Mouse (Mus musculus) kidney, postnatal 10 days (tissue): Measurements from ENCODE around the gene Ppp4c.
A peak's percentile ranks its signal among the peaks of the same experiment; 100 is the strongest.

ENCODE experiments used
- DNase-seq: peaks from one replicate; pipeline ENCODE4 v3.0.0; 2021; ENCODE audit warnings: mixed read lengths

Gene Ppp4c

GRCm38 (mm10) chr7:126801057-126801422, 8.7 kb upstream of the Ppp4c start:
- no peak for DNase-seq

DNA sequence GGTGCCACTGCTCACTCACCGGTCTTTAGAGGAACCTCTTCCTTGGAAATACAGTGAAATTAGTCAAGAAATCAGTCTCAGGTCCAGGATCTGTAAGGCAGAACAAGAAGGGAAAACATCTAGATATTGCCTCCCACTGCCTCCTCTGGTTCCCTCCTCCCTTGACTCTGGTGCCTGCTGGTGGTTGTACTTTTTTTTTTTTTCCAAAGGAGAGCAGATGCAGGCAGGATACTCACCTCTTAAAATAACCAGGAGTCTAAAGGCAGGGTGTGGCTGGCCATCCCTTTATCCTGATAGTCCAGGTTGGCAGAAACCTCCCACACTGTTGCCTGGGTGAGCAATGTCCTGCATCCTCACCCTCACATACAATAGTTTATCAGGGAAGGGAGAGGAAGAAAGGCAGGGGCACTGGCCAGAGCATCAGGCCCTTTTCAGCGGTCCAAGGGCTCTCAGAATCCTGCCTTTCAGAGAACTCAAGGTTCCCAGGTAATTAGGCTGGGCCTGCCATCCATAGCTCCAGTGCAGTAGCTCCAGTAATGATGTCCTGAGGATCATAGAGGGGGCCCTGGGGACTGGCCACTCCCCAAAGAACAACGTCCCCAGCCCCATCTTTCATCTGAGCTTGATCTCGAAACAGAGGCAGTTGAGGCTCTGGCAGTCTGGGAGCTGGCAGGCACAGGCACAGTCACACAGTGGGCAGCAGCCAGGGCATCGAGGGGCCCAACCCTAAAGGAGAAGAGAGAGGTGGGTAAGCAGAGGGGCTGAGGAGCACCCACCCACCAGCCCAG, 8.2 kb upstream of the Ppp4c start:
- DNase-seq = peak; percentile 16

- DNase-seq = no peak
Measured at GRCm38 (mm10) chr7:126799468-126800268, 7.4 kb upstream of the Ppp4c start.

DNA sequence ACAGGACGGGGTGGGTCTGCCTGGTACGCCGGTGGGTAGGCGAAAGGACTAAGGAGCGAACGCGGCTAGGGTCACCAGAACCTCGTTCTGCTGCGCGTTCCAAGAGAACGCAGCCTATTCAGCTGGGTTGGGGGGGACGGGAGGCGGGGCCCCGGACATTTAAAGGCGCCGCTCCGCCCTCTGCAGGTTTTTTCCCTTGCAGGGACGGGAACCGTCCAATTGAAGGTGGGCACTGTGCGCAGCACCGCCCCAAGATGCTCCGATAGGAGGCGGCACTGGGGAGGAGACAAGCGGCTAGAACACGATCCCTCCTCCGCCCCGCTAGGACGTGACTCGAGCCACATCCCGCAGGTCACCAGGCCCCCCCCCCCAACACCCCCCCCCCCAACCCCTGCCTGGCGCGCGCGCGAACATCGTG, 6.8 kb upstream of the Ppp4c start:
- DNase-seq = peak; percentile 98

DNA sequence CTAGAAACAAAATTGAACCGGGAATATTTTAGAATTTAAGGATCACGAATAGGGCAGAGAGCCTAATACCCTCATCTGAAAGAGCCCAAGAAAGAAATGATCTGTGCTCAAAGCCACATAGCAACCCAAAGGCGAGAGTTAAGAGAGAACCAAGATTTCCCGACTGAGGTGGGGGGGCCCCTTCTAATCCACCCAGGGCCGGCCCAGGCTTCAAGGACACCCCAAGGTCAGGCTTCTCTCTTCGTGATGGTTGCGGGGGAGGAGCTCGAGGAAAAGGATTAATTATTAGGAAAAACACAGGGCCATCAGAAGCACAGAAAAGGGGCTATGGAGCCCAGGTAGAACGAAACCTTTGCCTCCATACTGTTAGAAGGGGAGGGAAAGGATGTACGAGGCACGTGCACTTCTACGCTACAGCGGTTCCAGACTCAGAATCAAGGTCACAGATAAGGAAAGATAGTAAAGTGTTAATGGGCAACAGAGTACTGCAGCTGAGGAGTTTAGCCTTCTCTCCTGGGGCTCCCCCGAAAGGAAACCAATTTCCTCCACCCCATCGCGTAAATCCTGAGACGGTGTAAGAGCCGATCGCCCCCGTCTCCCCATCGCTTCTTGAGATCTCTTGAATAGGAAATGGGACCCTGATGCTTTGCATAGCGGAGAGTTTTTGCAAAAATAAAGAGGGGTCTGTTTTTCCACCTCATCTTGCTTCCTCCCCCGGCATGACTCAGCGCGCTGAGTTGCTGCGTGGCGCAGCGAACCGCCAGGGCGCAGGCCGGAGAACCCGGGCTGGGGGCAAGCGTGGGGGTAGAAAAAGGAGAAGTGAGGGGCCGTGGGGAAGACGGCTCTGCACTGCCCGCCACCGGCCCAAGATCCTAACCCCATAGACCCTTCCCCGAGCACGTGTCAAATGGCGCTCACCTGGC, 6.1 kb upstream of the Ppp4c start:
- DNase-seq = peak; percentile 64

DNA sequence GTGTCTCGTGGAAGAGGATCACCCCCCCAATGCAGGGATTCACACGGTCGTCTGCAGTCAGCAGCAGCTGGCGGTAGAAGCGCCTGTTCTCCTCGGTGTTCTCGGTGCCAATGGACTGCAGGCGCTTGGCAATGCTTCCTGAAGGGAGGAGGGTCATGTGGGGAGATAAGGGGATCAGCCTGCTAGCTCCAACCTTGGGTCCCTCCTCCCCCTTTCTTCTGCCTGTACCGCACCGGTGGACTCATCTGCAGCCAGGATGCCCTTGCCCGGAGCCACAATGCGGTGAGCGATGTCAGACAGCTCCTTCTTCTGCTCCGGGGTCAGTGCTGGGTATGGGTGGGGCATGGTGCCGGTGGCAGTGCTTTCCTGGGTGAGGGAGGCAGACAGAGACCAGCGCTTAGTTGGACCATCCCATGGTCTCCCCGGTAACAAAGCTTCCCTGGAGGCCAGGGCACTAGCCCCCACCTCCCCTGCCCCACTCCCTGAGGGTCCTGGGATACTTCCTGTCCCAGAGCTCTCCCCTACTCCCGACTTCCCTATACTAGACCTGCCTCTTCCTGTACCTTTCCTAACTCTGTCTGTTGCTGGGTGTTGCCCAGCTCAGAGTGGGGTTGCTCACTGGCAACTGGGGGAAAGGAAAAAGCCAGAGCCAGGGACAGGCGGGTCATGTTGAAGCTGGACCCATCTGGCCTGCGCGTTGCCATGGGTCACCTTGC, 5.3 kb upstream of the Ppp4c start, which contains the start of gene Fam57b:
Fam57b (plus strand) TSS at position 258 of the 716 bp plus-strand sequence.
- peak; percentile 41 for DNase-seq

- peak; percentile 52 for DNase-seq
Measured at GRCm38 (mm10) chr7:126796350-126796932, 4.1 kb upstream of the Ppp4c start.

GRCm38 (mm10) chr7:126795387-126796317, 3.4 kb upstream of the Ppp4c start:
- DNase-seq = no peak

GRCm38 (mm10) chr7:126794271-126794605, 1.9 kb upstream of the Ppp4c start:
- DNase-seq = no peak

DNA sequence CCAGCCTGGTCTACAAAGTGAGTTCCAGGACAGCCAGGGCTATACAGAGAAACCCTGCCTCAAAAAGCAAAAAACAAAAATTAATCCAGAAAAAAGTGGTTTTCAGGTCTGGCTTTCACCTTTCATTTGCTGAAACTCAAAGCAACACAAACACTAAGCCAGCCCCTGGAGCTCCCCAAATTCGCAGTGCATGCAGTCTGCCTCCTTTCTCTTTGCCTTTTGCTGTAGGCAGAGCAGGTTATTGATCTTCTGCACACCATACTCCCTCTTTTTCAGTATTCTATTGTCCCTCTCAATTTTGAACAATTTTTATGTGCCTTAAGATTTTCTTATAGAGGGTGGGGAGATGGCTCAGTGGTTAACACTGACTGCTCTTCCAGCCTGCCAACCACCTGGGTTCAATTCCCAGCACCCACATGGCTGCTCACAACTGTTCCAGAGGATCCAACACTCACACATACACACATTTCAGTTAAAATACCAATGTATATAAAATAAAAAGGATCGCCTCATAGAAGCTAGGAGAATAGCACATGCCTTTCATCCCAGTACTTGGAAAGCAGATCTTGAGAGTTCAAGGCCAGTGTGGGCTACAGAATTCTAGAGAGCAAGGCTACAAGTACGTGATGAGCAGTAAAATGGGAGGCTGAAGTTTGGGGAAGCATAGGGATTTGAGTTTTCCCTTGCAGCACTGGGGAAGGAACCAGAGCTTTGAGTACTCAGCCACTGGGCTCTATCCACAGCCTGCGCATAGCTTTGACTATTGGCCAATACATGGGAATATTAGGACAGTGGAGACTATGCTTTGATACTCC, 1.4 kb upstream of the Ppp4c start:
- no peak for DNase-seq

- no peak for DNase-seq
Measured at GRCm38 (mm10) chr7:126792721-126793443, 586 bp upstream of the Ppp4c start.

- DNase-seq = no peak
Measured at GRCm38 (mm10) chr7:126789141-126789540, 3.2 kb downstream of the Ppp4c start.

- DNase-seq = no peak
Measured at GRCm38 (mm10) chr7:126786142-126786541, 6.2 kb downstream of the Ppp4c start.

- no peak for DNase-seq
Measured at GRCm38 (mm10) chr7:126785056-126785455, 7.2 kb downstream of the Ppp4c start.

DNA sequence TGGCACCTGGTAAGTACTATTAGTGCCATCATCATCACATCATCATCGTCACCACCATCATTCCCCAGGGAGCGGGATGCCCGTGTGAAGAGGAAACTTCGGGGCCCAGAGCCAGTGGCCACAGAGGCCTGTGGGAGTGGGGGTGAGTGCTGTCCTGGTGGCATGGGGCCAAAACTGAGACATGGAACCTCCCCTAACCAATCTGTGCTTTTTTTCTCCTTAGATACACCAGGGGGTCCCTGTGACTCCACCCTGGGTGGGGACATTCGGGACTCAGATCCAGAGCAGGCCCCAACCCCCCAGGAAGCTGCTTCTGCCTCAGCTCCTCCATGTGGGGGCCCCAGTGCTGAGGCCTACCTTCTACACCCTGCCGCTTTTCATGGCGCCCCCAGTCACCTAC, 7.8 kb downstream of the Ppp4c start:
- DNase-seq = no peak

DNA sequence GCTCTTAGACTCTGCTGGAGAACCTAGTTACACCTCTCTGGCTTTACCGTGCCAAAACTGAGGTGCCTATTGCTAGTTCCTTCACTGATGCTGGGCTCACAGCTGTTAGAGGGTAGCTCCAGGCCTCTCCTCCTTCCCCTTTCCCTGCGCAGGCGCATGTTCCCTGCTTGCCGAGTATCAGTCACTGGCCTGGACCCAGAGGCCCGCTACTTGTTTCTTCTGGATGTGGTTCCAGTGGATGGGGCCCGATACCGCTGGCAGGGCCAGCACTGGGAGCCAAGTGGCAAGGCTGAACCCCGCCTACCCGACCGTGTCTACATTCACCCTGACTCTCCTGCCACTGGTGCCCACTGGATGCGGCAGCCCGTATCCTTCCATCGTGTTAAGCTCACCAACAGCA, 9.6 kb downstream of the Ppp4c start:
- no peak for DNase-seq

- no peak for DNase-seq
Measured at GRCm38 (mm10) chr7:126781661-126782370, 10.5 kb downstream of the Ppp4c start.

DNA sequence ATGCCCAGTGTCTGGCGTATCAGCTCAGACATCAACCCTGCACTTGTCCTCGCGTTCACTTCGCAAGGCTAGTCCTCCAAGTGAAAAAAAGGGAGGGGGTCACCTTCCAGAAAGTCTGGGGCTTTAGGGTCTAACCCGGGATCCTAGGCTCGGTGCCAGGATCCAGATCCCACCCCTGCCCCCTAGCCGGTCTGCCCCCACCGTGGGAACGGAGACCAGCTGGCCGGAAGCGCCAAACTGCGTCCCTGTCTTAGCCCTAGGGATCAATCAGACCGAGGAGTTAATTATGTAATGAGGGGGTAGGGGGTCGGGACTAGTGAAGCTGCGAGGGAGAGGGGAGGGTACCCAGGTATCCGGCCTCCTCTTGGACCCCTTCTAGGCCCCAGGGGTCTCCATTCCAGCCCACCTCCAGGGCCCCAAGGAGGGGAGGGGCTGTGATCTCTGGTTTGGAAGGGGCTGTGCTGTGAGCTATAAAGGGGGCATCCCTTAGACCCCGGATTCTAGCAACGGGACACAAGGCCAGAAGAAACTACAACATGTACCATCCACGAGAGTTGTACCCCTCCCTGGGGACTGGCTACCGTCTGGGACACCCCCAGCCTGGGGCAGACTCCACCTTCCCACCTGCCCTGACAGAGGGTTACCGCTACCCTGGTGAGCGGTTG, 11.2 kb downstream of the Ppp4c start, which contains the start of gene Tbx6:
Tbx6 (plus strand) TSS at position 513 of the 665 bp plus-strand sequence.
- DNase-seq = peak; percentile 72
